13 mouse cellular contexts compared by ENCODE assay signal in the genomic region with DNA sequence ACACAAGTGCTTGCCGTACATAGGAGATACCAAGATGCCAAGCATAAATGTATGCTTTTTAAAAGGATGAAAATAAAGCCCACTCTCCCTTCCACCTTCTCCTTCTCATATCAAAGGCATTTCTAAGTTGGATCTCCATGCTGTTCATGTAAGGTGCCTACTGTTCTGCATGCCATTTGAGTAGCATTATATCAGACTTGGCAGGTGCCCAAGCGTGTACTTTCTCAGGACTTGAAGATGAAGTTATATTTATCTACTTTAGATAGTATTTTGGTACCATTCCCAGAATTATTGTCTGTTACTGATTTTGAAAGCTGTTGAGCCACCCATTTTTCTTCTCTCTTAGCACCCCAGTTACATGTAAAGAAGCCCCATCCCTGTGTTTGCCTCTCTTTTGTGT. TPM values are rescaled to one million over a fixed set of nuclear protein-coding genes. Genes with fewer than 3 reads are reported as not detected.
A peak's percentile ranks its signal among the peaks of the same experiment; 100 is the strongest.
DNase-seq lines count a peak whose midpoint lies in the region; ATAC-seq and TF ChIP-seq lines count a peak whose summit lies in the region.
"Had no signal": no experiment of that assay in that cellular context is flagged by ENCODE, and none has a peak within 500 bp of the region (broad histone marks: within the 10 kb centered on the region; RNA-seq: fewer than 3 reads in every experiment).

No protein-coding gene starts in this region.

- H3K36me3 ChIP-seq in embryonic facial prominence, embryonic 14.5 days (ENCODE audit: control insufficient read depth, insufficient read depth, low read length) = peaks cover 15% of the 10 kb centered on the region
- H3K36me3 ChIP-seq in embryonic facial prominence, embryonic 10.5 days (replicated peaks) = peaks cover 9% of the 10 kb centered on the region; the same call in 1 of the 2 replicates
- H3K36me3 ChIP-seq in hindbrain, embryonic 16.5 days (ENCODE audit: control insufficient read depth, insufficient read depth, low read length) = no peaks in the 10 kb centered on the region
- H3K36me3 ChIP-seq: liver, embryonic 15.5 days had no signal

- no peaks in the 10 kb centered on the region for H3K27me3 ChIP-seq in embryonic facial prominence, embryonic 14.5 days (replicated peaks; ENCODE audit: control insufficient read depth, insufficient read depth, low read length)
- no peaks in the 10 kb centered on the region for H3K27me3 ChIP-seq in embryonic facial prominence, embryonic 10.5 days (replicated peaks; ENCODE audit: low read depth, poor library complexity, severe bottlenecking)
- no peaks in the 10 kb centered on the region for H3K27me3 ChIP-seq in hindbrain, embryonic 16.5 days (replicated peaks; ENCODE audit: control insufficient read depth, insufficient read depth, low read length)
- H3K27me3 ChIP-seq: liver, embryonic 15.5 days; megakaryocyte, embryonic 14.5 days had no signal

- 80% methylated on average over 2 of the region's 2 CpGs for WGBS in embryonic facial prominence, embryonic 14.5 days
- WGBS in embryonic facial prominence, embryonic 10.5 days = 93% methylated on average over 2 of the region's 2 CpGs
- WGBS in hindbrain, embryonic 16.5 days = 87% methylated on average over 2 of the region's 2 CpGs

- no peak overlapping the region for H3K4me2 ChIP-seq in embryonic facial prominence, embryonic 14.5 days (ENCODE audit: low read depth, low read length)
- no peak overlapping the region for H3K4me2 ChIP-seq in hindbrain, embryonic 16.5 days (ENCODE audit: low read length)
- H3K4me2 ChIP-seq: liver, embryonic 15.5 days had no signal

- no peaks in the 10 kb centered on the region for H3K9me3 ChIP-seq in embryonic facial prominence, embryonic 14.5 days (ENCODE audit: control insufficient read depth, low read length)
- H3K9me3 ChIP-seq in embryonic facial prominence, embryonic 10.5 days = no peaks in the 10 kb centered on the region
- H3K9me3 ChIP-seq in hindbrain, embryonic 16.5 days (ENCODE audit: control insufficient read depth, low read length) = no peaks in the 10 kb centered on the region
- H3K9me3 ChIP-seq: forebrain, embryonic 10.5 days; liver, embryonic 15.5 days; megakaryocyte, embryonic 14.5 days had no signal

- ATAC-seq in embryonic facial prominence, embryonic 14.5 days (ENCODE audit: low read depth) = no peak
- no peak for ATAC-seq in hindbrain, embryonic 16.5 days

- H3K4me3 ChIP-seq in embryonic facial prominence, embryonic 14.5 days (ENCODE audit: low read depth, low read length) = no peak overlapping the region
- H3K4me3 ChIP-seq in embryonic facial prominence, embryonic 10.5 days = no peak overlapping the region
- no peak overlapping the region for H3K4me3 ChIP-seq in layer of hippocampus, adult 2 months
- no peak overlapping the region for H3K4me3 ChIP-seq in hindbrain, embryonic 16.5 days (ENCODE audit: low read length)
- H3K4me3 ChIP-seq: forebrain, embryonic 10.5 days; liver, embryonic 15.5 days; megakaryocyte, embryonic 14.5 days had no signal

- H3K4me1 ChIP-seq in embryonic facial prominence, embryonic 14.5 days (ENCODE audit: control insufficient read depth, insufficient read depth, low read length) = no peaks in the 10 kb centered on the region
- no peaks in the 10 kb centered on the region for H3K4me1 ChIP-seq in embryonic facial prominence, embryonic 10.5 days
- no peaks in the 10 kb centered on the region for H3K4me1 ChIP-seq in hindbrain, embryonic 16.5 days (ENCODE audit: control insufficient read depth, insufficient read depth, low read depth, low read length)
- H3K4me1 ChIP-seq: liver, embryonic 15.5 days; megakaryocyte, embryonic 14.5 days had no signal

- TF ChIP-seq CTCF in layer of hippocampus, adult 2 months (conservative IDR thresholded peaks at IDR 0.05) = no peak

- H3K9ac ChIP-seq in embryonic facial prominence, embryonic 14.5 days (ENCODE audit: low read depth, low read length) = no peak overlapping the region
- H3K9ac ChIP-seq in hindbrain, embryonic 16.5 days (ENCODE audit: low read depth, low read length) = no peak overlapping the region
- H3K9ac ChIP-seq: liver, embryonic 15.5 days had no signal

- DNase-seq in embryonic facial prominence, embryonic 14.5 days (ENCODE audit: low spot score) = peak; percentile 15
- no peak for DNase-seq in embryonic facial prominence, embryonic 10.5 days (ENCODE audit: low spot score)
- peak; percentile 20 for DNase-seq in NIH3T3 (ENCODE audit: low read depth)
- peak; percentile 30 to 44 for DNase-seq in layer of hippocampus, adult 2 months (ENCODE audit: low spot score in 2 of 2)
- DNase-seq in right cerebral cortex, adult 18-20 months = peak; percentile 66
- no peak for DNase-seq in cerebellum, adult 9-10 months
- DNase-seq in urinary bladder, postnatal 36 days (ENCODE audit: low spot score in 2 of 2) = no peak
- DNase-seq: cerebellum, adult 11-12 months had no signal

- H3K27ac ChIP-seq in embryonic facial prominence, embryonic 14.5 days (replicated peaks; ENCODE audit: low read depth, low read length) = no peak overlapping the region
- no peak overlapping the region for H3K27ac ChIP-seq in embryonic facial prominence, embryonic 10.5 days (replicated peaks)
- no peak overlapping the region for H3K27ac ChIP-seq in layer of hippocampus, adult 2 months
- H3K27ac ChIP-seq in hindbrain, embryonic 16.5 days (ENCODE audit: low read depth, low read length) = no peak overlapping the region
- H3K27ac ChIP-seq: forebrain, embryonic 10.5 days; kidney, postnatal 0 days; liver, embryonic 15.5 days had no signal

RNA-seq across cellular contexts. Expression of a gene that starts 49.5 kb away (rescaled TPM):
- 5.4 and 5.5 TPM in 2 replicates for polyA plus RNA-seq in embryonic facial prominence, embryonic 14.5 days (2014; fragmentation: Nextera tagmentation; extraction: Ambion mirVana)
- 0.77 and 0.91 TPM in 2 replicates for polyA plus RNA-seq in embryonic facial prominence, embryonic 10.5 days (2016; fragmentation: Nextera tagmentation; extraction: Ambion mirVana)
- 10 to 100 TPM; 11.2 to 12.3 TPM for total RNA-seq in layer of hippocampus, adult 2 months (2021)
- 4.9 and 6.3 TPM in 2 replicates for polyA plus RNA-seq in hindbrain, embryonic 16.5 days (2015; fragmentation: Nextera tagmentation; extraction: Ambion mirVana)

RNA-seq across cellular contexts. Expression of a gene that starts 51.2 kb away (rescaled TPM):
- polyA plus RNA-seq in embryonic facial prominence, embryonic 14.5 days (2014; fragmentation: Nextera tagmentation; extraction: Ambion mirVana) = 16.4 and 17.4 TPM in 2 replicates
- polyA plus RNA-seq in embryonic facial prominence, embryonic 10.5 days (2016; fragmentation: Nextera tagmentation; extraction: Ambion mirVana) = 12.3 and 13.4 TPM in 2 replicates
- 10 to 100 TPM; 14.8 to 17.7 TPM for total RNA-seq in layer of hippocampus, adult 2 months (2021)
- polyA plus RNA-seq in hindbrain, embryonic 16.5 days (2015; fragmentation: Nextera tagmentation; extraction: Ambion mirVana) = 15.0 and 15.1 TPM in 2 replicates

Comparison
In these comparisons a context has a peak if more than half of its experiments do, and no peak if none do; other contexts are left out.
1. DNase-seq: peak in embryonic facial prominence, embryonic 14.5 days (single experiment), NIH3T3 (single experiment), layer of hippocampus, adult 2 months (2 of 2) and right cerebral cortex, adult 18-20 months (single experiment); none in embryonic facial prominence, embryonic 10.5 days (single experiment), cerebellum, adult 9-10 months (single experiment) and urinary bladder, postnatal 36 days (0 of 2).